Mouse (Mus musculus): ENCODE measurements around the gene Nos1ap. TPM values are rescaled to one million over a fixed set of nuclear protein-coding genes. Genes with fewer than 3 reads are reported as not detected.
A peak's percentile ranks its signal among the peaks of the same experiment; 100 is the strongest.

The Nos1ap gene
- polyA plus RNA-seq, 1 experiment from 2014 or later, result 7.8 TPM

DNA sequence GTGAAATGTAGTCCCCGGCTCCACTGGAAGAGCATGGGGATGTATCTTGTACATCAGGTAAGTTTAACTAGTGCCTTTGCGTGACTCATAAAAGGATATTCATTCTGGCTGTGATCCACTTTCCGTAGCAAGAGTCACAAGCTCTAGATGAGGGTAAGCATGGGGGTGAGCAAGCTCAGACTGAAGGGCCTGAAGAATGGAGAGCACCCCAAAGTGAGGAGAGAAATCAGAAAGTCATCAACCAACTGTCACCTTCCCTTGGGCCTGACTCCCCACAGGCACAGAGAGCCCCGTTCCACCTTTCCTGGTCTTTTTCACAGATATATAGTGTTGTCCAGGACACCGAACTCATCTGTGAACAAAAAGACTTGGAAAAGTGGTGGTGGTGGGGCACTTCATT lies 213.9 kb downstream of the Nos1ap start:
- ATAC-seq (ENCODE audit: low FRiP score) (no peak), DNase-seq (ENCODE audit: low spot score, missing footprints) (peak; percentile 75)
- Histone ChIP-seq H3K4me3 (ENCODE audit: low read depth, low read length) (no peak overlapping the region), H3K4me2 (no peak overlapping the region), H3K9ac (ENCODE audit: low read length) (no peak overlapping the region), H3K36me3 (ENCODE audit: control insufficient read depth, insufficient read depth, low read length) (no peaks in the 10 kb centered on the region), H3K9me3 (ENCODE audit: control insufficient read depth, low read length) (no peaks in the 10 kb centered on the region), H3K27me3 (ENCODE audit: control insufficient read depth, insufficient read depth, low read length) (no peaks in the 10 kb centered on the region), H3K4me1 (ENCODE audit: control insufficient read depth, insufficient read depth, low read length) (peaks cover 10% of the 10 kb centered on the region; the same call in 1 of the 2 replicates), H3K27ac (ENCODE audit: low read depth, low read length) (no peak overlapping the region)
- WGBS, result 91% methylated on average over 5 of the region's 5 CpGs

DNA sequence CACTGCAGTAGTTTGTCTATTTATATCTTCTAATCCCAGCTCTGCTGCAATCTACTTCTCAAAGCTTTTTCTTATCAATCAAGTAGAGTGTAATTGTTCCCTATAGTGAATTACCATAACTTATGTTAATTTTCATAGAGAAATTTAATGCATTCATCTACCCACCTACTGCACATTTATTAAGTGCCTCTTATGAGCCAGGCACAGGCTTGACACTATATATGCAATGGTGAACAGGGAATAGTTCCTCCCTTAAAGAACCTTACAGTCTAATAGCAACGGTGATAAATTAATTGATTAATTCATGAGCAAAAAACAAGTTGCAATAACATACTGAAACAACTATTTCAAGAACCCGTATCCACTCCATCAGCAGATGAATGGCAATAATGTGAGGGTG lies 215.9 kb downstream of the Nos1ap start:
- Histone ChIP-seq H3K27ac (ENCODE audit: low read depth, low read length) (no peak overlapping the region), H3K9ac (ENCODE audit: low read length) (no peak overlapping the region), H3K36me3 (ENCODE audit: control insufficient read depth, insufficient read depth, low read length) (no peaks in the 10 kb centered on the region), H3K4me1 (ENCODE audit: control insufficient read depth, insufficient read depth, low read length) (no peaks in the 10 kb centered on the region), H3K27me3 (ENCODE audit: control insufficient read depth, insufficient read depth, low read length) (no peaks in the 10 kb centered on the region), H3K9me3 (ENCODE audit: control insufficient read depth, low read length) (no peaks in the 10 kb centered on the region), H3K4me3 (ENCODE audit: low read depth, low read length) (no peak overlapping the region), H3K4me2 (no peak overlapping the region)
- no peak for DNase-seq (ENCODE audit: low spot score, missing footprints)
- ATAC-seq (ENCODE audit: low FRiP score), result no peak
- 90% methylated on average over 2 of the region's 2 CpGs for WGBS

DNA sequence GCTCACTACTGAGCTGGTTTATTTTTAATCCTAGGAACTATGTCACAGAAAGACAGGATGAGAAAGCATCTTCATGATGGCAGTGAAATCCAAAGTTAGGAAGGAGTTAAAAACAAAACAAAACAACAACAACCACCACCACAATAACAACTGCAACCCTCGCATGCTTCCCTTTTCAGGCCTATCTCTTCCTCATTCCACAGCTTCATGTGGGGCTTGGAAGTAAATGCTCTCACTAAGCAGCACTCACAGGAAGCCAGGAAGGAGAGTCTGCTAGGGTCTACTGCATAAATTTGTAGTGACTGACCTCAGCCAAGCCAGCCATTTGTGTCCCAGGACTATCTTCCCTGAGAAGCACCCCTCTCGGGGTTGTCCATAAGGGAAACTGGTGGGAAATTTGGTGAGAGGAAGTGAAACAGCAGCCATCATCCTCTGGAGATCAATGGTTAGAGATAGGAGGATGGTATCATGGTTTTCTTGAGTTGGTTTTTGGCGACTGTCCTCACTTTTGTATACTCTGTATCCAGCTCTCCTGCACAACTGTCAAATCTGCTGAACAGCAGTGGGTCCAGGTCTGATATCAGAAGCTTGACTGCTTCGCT lies 218.4 kb downstream of the Nos1ap start:
- 86% methylated on average over 4 of the region's 4 CpGs for WGBS
- DNase-seq (ENCODE audit: low spot score, missing footprints) (peak; percentile 69), ATAC-seq (ENCODE audit: low FRiP score) (no peak)
- Histone ChIP-seq H3K9ac (ENCODE audit: low read length) (no peak overlapping the region), H3K27ac (ENCODE audit: low read depth, low read length) (no peak overlapping the region), H3K4me1 (ENCODE audit: control insufficient read depth, insufficient read depth, low read length) (no peaks in the 10 kb centered on the region; the same call in 1 of the 2 replicates), H3K4me3 (ENCODE audit: low read depth, low read length) (no peak overlapping the region), H3K4me2 (no peak overlapping the region), H3K36me3 (ENCODE audit: control insufficient read depth, insufficient read depth, low read length) (no peaks in the 10 kb centered on the region), H3K27me3 (ENCODE audit: control insufficient read depth, insufficient read depth, low read length) (no peaks in the 10 kb centered on the region; the same call in 1 of the 2 replicates), H3K9me3 (ENCODE audit: control insufficient read depth, low read length) (no peaks in the 10 kb centered on the region)

DNA sequence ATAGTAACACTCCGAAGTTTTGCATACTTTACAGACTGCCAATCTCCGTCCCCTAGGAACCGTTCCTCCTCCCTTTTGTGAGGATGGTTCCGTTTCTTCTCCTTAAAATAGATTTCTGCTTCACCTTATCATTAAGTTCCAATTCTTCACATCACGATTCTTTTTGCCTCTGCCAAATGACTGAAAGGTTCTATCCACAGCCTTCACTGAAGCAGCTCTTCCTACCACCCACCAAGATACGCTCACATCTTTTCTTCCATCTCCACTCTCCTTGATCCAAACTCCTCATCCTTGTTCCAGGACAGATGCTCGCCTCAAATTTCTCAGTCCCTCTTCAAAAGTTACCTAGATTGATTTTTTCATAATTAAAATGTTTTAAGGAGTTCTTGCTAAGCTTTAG lies 220.8 kb downstream of the Nos1ap start:
- Histone ChIP-seq H3K27me3 (ENCODE audit: control insufficient read depth, insufficient read depth, low read length) (no peaks in the 10 kb centered on the region; the same call in 1 of the 2 replicates), H3K27ac (ENCODE audit: low read depth, low read length) (no peak overlapping the region), H3K9me3 (ENCODE audit: control insufficient read depth, low read length) (no peaks in the 10 kb centered on the region), H3K4me2 (no peak overlapping the region), H3K9ac (ENCODE audit: low read length) (no peak overlapping the region), H3K4me3 (ENCODE audit: low read depth, low read length) (no peak overlapping the region), H3K4me1 (ENCODE audit: control insufficient read depth, insufficient read depth, low read length) (no peaks in the 10 kb centered on the region; the same call in 1 of the 2 replicates), H3K36me3 (ENCODE audit: control insufficient read depth, insufficient read depth, low read length) (no peaks in the 10 kb centered on the region)
- WGBS, result 90% methylated on average over 7 of the region's 7 CpGs
- DNase-seq (ENCODE audit: low spot score, missing footprints) (peak; percentile 60), ATAC-seq (ENCODE audit: low FRiP score) (no peak)

DNA sequence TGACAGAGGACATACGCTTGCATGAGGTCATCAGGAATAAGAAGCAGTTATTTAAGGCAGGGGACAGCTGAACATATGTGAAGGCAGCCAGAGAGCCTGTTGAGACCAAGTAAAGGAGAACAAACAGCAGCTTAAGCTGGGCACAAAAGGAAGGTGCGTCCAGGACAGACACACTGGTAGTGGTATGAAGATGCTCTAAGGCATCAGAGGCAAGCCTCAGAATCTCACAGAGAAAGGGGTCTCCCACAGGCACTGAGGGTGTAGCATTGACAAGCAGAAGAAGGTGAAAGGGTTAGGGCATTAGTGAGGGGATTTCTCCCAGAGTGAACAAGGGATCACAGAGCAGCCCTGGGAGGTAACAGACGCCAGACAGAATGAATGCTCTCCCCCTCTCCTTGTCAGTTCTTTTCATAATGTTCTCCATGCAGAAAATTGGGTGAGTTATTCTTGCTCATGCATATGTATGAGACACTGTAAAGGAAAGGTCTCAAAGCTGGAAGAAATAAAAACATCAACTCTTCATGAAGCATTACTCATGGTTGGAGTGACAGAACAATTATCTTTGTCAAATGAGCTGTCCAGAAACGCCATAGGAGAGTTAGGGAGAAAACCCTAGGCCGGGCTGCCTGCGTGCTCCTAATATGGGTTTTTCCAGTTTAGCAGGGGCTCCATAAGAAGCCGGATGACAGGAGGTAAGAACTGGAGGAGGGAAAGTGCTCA lies 222.5 kb downstream of the Nos1ap start:
- no peak overlapping the region for H3K4me3 ChIP-seq (ENCODE audit: low read depth, low read length)
- no peaks in the 10 kb centered on the region; the same call in 1 of the 2 replicates for H3K27me3 ChIP-seq (ENCODE audit: control insufficient read depth, insufficient read depth, low read length)
- no peak overlapping the region for H3K4me2 ChIP-seq
- no peak overlapping the region for H3K27ac ChIP-seq (ENCODE audit: low read depth, low read length)
- H3K4me1 ChIP-seq (ENCODE audit: control insufficient read depth, insufficient read depth, low read length), result no peaks in the 10 kb centered on the region; the same call in 1 of the 2 replicates
- H3K9ac ChIP-seq (ENCODE audit: low read length), result no peak overlapping the region
- WGBS, result 41% methylated on average over 7 of the region's 7 CpGs
- DNase-seq (ENCODE audit: low spot score, missing footprints), result peak; percentile 84
- ATAC-seq (ENCODE audit: low FRiP score), result peak; percentile 84
- H3K9me3 ChIP-seq (ENCODE audit: control insufficient read depth, low read length), result no peaks in the 10 kb centered on the region
- H3K36me3 ChIP-seq (ENCODE audit: control insufficient read depth, insufficient read depth, low read length), result no peaks in the 10 kb centered on the region

DNA sequence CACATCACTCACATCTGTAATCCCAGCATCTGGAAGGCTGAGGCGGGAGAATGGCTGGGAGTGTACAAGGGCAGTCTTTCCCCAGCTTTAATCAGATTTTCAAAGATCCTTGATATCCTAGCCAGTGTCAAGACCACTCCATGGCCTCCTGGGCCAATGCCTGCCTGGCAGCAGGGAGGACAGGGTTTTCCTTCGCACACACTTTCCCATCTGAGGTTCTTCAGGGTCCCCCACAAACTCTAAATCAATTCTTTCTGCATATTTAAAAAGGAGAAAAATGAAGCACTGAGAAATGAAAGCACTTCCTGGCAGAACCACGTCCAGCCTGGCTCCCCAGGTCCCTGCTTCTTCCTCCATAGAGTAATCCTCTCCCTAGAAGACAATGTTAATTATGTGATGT lies 225.9 kb downstream of the Nos1ap start:
- Histone ChIP-seq H3K4me3 (ENCODE audit: low read depth, low read length) (no peak overlapping the region), H3K4me1 (ENCODE audit: control insufficient read depth, insufficient read depth, low read length) (no peaks in the 10 kb centered on the region; the same call in 1 of the 2 replicates), H3K36me3 (ENCODE audit: control insufficient read depth, insufficient read depth, low read length) (no peaks in the 10 kb centered on the region), H3K4me2 (no peak overlapping the region), H3K27ac (ENCODE audit: low read depth, low read length) (no peak overlapping the region), H3K9me3 (ENCODE audit: control insufficient read depth, low read length) (no peaks in the 10 kb centered on the region), H3K27me3 (ENCODE audit: control insufficient read depth, insufficient read depth, low read length) (no peaks in the 10 kb centered on the region; the same call in 1 of the 2 replicates), H3K9ac (ENCODE audit: low read length) (no peak overlapping the region)
- 76% methylated on average over 3 of the region's 3 CpGs for WGBS
- ATAC-seq (ENCODE audit: low FRiP score) (no peak), DNase-seq (ENCODE audit: low spot score, missing footprints) (peak; percentile 65)

DNA sequence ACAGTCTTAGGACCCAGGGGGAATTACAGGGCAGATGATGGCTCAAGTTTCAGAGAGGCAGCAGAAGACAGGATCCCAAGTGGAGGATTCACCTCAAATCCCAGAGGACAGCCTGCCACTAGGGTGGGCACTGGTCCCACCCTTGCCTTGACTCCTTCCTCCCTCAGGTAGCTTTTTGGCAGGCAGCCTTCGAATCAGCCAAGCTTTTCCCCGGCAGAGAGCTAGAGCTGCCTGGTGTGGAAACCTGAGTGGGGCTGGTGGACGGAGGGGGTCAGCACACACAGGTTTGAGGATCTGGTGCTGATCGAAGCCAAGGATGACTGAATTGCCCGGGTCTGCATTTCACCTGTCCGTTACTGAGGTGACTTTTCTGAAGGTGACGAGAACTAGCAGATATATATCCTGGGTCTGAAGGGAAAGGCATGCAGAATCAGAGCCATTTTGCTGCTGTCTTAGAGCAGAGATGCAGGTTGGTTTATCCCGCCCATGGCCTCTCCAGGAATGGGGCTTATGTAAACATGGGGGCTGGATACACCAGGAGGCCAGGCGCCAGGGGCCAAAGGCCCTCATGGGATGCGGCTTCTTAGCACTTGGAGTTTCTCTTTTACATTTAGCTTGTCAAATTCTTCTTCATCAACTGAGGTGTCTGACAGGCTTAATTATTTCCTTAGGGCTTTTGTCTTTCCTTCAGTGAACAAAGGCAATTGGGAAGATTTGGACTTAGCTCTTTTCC lies 229.3 kb downstream of the Nos1ap start:
- Histone ChIP-seq H3K4me3 (ENCODE audit: low read depth, low read length) (no peak overlapping the region), H3K9me3 (ENCODE audit: control insufficient read depth, low read length) (no peaks in the 10 kb centered on the region), H3K4me2 (no peak overlapping the region), H3K27me3 (ENCODE audit: control insufficient read depth, insufficient read depth, low read length) (no peaks in the 10 kb centered on the region), H3K36me3 (ENCODE audit: control insufficient read depth, insufficient read depth, low read length) (no peaks in the 10 kb centered on the region), H3K4me1 (ENCODE audit: control insufficient read depth, insufficient read depth, low read length) (no peaks in the 10 kb centered on the region), H3K27ac (ENCODE audit: low read depth, low read length) (no peak overlapping the region), H3K9ac (ENCODE audit: low read length) (no peak overlapping the region)
- peak; percentile 79 for DNase-seq (ENCODE audit: low spot score, missing footprints)
- WGBS, result 76% methylated on average over 10 of the region's 10 CpGs
- no peak for ATAC-seq (ENCODE audit: low FRiP score)

DNA sequence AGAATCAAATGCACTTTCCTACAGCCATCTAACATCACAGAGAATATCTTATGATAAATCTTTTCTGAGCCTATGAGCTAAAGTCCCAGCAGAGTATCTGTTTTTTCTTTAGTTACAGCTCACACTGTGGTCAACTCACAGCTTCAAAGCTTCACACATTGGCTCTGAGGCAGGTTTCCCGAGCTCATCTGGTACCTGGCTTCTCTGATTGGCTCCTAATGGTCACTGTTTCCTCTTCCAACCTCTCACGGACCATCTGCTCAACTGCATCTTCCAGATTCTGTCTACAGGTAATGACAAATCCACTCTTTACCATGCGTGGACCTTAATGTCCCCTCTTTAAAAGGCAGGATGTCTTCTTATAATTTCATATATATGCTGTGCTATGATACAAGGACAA lies 236.3 kb downstream of the Nos1ap start:
- Histone ChIP-seq H3K27me3 (ENCODE audit: control insufficient read depth, insufficient read depth, low read length) (no peaks in the 10 kb centered on the region), H3K4me3 (ENCODE audit: low read depth, low read length) (no peak overlapping the region), H3K9me3 (ENCODE audit: control insufficient read depth, low read length) (no peaks in the 10 kb centered on the region), H3K36me3 (ENCODE audit: control insufficient read depth, insufficient read depth, low read length) (no peaks in the 10 kb centered on the region), H3K4me1 (ENCODE audit: control insufficient read depth, insufficient read depth, low read length) (no peaks in the 10 kb centered on the region), H3K4me2 (no peak overlapping the region), H3K27ac (ENCODE audit: low read depth, low read length) (no peak overlapping the region), H3K9ac (ENCODE audit: low read length) (no peak overlapping the region)
- whole genome bisulfite sequencing, result 84% methylated on average over 3 of the region's 3 CpGs
- no peak for ATAC-seq (ENCODE audit: low FRiP score)
- no peak for DNase-seq (ENCODE audit: low spot score, missing footprints)

DNA sequence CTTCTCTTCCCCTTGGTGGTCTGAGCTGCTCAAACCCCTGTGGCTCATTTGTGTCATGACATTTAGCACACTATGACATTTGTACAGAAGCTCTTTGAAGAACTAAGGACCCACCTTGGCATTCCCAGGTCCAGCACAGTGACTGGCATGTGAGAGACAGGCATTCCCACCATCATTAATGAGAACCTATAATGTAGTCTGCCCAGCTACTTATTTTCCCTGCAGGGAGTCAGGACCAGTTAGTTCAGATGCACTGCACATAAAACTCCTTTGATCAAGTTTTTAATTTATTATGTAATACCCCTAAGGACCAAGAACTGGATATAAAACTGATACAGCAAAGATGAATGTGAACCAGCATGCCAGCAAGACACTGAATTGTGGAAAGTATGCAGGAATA lies 238.6 kb downstream of the Nos1ap start:
- no peak for ATAC-seq (ENCODE audit: low FRiP score)
- no peaks in the 10 kb centered on the region for H3K9me3 ChIP-seq (ENCODE audit: control insufficient read depth, low read length)

More for the DNA sequence above, 238.6 kb downstream of the Nos1ap start:
- DNase-seq (ENCODE audit: low spot score, missing footprints), result peak; percentile 4
- no peak overlapping the region for H3K4me3 ChIP-seq (ENCODE audit: low read depth, low read length)
- H3K4me1 ChIP-seq (ENCODE audit: control insufficient read depth, insufficient read depth, low read length), result no peaks in the 10 kb centered on the region
- no peaks in the 10 kb centered on the region for H3K27me3 ChIP-seq (ENCODE audit: control insufficient read depth, insufficient read depth, low read length)
- H3K36me3 ChIP-seq (ENCODE audit: control insufficient read depth, insufficient read depth, low read length), result no peaks in the 10 kb centered on the region
- no peak overlapping the region for H3K4me2 ChIP-seq
- H3K27ac ChIP-seq (ENCODE audit: low read depth, low read length), result no peak overlapping the region
- no peak overlapping the region for H3K9ac ChIP-seq (ENCODE audit: low read length)

Data from midbrain, embryonic 11.5 days (tissue).